Mouse (Mus musculus): ENCODE data around the gene Mcf2l. TPM values are rescaled to one million over a fixed set of nuclear protein-coding genes. Genes with fewer than 3 reads are reported as not detected.
A peak's percentile ranks its signal among the peaks of the same experiment; 100 is the strongest.

Gene Mcf2l
- total RNA-seq, 2 experiments from 2014 or later, result 22.9 to 27.4 TPM

- DNase-seq, result no peak
Measured at GRCm38 (mm10) chr8:12912011-12912410, 38.4 kb downstream of the Mcf2l start.

GRCm38 (mm10) chr8:12915187-12916006 is 41.8 kb downstream of the Mcf2l start:
- no peak for DNase-seq

DNA sequence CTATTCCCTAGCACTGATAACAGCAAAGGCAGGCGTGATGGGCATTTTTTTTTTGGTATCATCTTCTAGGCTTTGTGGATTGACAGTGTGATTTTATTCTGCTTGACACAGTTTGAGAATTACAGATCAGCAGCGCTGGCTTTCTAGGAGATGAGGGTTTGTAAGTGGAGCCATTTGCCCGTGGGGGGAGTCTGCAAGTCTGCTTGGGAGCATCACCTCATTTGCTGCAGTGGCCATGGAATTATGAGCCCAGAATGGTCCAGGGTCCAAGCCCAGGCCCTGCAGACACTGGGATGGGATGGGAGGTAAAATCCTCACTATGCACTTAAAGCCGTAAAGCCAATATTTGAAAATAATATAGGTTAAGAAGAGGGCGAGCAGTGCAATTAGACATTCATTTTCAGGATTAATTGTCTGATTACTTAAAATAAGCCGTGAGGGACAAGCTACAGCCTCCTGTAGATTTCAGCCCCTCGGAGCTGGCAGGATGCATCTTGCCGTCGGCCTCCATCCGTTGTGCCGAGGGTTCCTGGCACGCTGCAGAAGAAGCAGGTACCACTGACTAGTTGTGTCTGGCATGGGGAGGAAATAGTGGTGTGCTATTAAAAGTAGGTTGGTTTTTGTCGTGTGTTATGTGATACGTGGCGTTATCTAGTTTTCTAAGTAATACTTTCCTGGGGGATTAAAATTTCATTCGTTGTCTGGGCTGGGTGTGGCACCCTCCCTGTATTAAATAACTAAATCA is 42.7 kb downstream of the Mcf2l start:
- no peak for DNase-seq

GRCm38 (mm10) chr8:12917029-12917428 is 43.4 kb downstream of the Mcf2l start:
- DNase-seq, result no peak

- no peak for DNase-seq
Measured at GRCm38 (mm10) chr8:12917831-12918230, 44.2 kb downstream of the Mcf2l start.

DNA sequence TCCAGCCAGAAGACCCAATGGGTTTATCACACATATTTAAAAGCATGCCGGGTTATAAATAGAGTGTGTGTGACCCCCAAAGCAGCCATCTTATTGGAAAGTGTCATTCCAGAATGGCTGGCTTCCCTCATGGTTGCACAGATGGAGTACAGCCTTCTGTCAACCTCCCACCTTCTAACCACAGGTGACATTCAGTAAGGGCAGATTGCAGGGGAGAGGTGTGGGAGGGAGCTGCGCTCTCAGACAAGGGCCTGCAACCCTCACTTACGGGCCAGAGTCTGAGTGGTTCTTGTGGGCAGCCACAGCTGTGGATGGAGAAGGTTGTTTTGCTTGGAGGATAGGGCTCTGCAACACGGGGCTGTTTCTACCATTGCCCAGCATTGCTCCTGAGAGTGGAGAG is 47.0 kb downstream of the Mcf2l start:
- DNase-seq, result no peak

- no peak for DNase-seq
Measured at GRCm38 (mm10) chr8:12925051-12925450, 51.4 kb downstream of the Mcf2l start.

- DNase-seq, result peak; percentile 61
Measured at GRCm38 (mm10) chr8:12925941-12926381, 52.4 kb downstream of the Mcf2l start.

DNA sequence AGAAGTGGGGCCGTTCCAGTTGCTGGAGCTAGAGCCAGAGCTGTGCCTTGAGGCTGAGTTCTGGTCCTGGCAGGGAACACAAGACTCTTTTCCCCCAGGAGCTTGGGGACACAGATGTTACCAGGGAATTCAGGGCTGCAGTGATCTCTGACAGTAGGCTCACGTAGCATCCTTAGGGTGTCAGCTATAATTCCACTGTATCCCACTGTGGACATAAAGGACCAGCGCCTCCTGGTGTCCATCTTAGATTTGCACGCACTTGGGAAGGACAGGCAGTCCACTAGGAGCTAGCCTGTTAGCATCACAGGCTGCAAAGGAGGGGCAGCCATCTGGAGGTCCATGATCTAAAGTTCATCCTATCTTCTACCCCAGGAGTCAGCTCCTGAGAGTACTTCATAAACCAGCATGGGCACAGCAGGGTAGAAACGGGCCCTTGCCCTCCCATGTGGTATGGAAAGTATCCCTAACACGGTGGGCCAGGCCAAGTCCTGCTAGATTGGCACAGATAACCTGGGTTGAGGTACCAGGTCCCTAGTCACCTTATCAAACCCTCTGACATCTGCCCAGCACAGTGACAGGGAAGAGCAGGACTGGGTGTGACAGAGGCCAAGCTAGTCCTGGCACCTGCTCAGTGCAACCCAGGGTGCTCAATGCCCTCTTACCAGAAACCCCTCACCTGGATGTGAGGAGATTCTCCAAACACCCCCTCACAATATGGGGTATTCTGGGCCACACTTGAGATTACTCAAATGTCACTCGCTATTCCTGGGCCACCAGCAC is 53.8 kb downstream of the Mcf2l start:
- DNase-seq, result no peak

- no peak for DNase-seq
Measured at GRCm38 (mm10) chr8:12928033-12928432, 54.4 kb downstream of the Mcf2l start.

DNA sequence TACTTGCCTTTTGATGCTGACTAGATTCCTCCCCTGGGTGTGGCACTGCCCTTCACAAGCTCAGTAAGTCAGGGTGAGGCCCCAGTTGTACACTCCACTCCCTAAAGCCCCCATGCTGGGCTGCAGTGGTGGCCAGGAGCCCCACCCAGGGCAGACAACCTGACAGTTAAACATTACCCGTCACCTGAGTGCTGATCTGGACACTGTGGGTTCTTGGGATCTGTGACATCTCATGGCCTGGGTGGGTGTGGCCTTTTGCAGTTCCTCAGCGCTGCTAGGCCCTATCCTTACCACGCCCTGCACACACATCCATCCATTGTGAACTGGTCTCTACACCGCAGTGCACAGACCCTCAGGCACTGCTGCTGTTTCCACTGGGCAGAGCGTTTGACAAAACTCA is 55.3 kb downstream of the Mcf2l start:
- no peak for DNase-seq

DNA sequence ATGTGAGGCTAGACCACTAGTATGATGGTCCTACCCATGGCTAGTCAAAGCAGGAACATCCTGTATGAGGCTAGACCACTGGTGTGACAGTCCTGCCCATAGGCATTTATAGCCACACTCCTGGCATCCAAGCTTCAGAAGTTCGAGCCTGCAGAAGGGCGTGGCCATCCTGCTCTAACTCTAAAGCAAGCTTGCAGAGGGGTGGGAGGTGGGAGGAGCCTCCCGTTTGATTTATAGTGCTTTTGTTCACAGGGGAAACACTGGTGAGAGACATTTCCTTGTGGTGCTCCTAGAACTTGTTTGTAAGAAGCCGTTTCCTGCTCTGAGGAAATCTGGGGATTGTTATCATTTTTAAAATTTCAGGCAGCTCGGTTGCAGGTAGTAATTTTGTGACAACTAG is 56.7 kb downstream of the Mcf2l start:
- peak; percentile 31 for DNase-seq

- DNase-seq, result no peak
Measured at GRCm38 (mm10) chr8:12931426-12931825, 57.8 kb downstream of the Mcf2l start.

DNA sequence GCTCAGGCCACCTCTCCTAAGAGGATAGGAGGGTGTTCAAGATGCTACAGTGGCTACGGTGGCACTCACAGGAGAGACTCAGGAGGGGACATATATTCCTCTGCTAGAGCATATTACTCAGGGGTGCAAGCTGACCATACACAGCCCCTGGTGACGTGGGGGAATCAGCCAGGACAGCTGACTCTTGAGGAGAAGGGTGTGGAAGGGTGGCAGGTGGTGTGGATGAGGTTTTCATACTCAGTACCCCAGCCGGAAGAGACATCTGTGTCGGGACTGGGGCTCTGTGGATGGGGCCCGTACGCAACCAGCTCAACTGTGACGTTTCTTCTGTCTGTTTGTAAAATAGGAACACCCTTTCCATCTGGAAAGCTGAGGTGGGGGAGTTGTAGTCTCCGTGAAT is 58.9 kb downstream of the Mcf2l start:
- no peak for DNase-seq

GRCm38 (mm10) chr8:12933765-12934164 is 60.2 kb downstream of the Mcf2l start:
- no peak for DNase-seq

DNA sequence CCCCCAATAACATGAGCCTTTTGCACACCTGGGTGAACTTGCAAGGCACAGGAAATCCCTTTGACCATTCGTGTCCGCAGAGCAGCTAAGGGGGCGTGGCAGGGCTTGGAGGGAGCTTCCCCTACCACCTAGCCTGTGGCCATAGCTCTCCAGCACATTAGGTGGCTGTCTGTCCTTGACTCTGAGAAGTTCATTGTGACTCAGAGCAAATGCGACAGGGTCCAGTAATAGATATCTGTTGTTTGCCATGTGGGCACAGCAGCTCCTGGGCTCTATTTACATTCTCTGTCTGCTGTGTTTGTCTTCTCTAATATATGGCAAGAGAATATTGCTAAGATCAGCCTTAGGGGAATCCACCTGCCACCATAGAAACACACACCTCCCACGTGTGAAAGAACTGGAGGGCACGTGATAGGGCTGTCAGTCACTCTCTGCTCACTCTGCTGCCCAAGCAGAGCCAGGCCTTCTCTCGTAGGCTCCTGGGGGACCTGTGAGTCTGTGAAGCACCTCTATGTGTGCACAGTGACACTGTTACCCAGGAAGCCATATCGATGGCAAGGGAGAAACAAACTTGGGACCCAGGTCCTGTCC is 60.9 kb downstream of the Mcf2l start:
- no peak for DNase-seq

DNA sequence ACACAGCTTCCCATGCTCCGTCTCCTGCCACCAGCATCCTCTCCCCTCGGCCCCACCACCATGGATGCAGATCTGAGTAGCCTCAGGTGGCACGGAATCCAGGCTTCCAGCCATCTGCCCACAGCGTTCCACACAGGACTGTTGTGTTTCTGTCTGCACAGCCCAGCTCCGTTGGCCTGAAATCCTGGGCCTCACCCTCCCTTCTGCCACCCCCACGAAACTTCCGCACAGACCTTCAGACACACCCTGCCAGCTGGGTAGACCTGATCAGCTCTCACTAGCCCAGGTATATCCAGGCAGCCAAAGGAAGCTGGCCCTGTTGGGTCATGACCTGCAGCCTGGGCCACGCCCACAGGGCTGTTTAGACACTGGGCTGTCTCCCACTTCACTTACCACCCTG is 66.9 kb downstream of the Mcf2l start:
- DNase-seq, result no peak

- no peak for DNase-seq
Measured at GRCm38 (mm10) chr8:12941161-12941926, 67.7 kb downstream of the Mcf2l start.

DNA sequence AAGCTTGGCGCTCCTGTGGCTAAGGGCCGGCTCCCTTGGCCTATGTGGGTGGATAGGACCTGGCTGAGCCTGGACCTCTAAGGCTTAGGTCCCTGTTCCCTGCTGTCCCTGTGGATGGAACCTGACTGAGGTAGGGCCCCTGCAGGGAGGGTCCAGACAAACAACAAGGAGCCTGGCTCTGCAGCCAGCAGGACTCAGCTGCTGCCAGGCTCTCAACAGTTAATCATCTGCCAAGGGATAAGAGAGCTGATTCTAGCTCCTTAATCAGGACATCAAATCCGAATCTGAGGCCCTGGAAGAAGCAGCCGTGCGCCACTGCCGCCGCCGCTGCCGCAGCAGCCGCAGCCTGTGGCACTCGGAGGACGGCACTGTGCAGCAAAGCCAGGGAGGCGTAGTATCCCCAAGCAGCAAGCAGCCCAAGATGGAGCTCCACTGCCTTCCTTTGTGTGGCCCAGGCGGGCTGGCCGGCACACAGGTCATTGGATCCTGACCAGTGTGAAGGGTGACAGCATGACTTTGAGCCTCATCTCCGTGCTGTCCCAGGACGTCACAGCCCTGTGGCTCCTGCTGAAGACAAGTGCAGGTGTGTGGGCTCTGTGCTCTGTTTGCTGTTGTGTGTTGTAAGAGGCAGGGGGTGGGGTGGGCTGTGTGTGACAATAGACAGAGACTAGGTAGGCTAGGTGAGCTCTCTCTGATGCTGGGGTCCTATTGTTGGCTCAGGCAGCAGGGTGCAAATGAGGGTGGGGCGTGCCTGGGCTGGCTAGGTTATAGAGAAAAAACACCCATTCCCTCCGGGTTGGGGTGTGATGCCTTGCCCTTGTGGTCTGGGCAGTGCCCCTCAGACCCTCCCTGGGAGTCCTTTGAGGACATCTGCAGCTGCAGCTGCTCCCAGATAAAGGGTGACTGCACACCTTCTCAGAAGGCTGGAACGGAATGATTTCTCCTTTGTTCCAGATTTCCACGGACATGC is 74.3 kb downstream of the Mcf2l start:
- no peak for DNase-seq

DNA sequence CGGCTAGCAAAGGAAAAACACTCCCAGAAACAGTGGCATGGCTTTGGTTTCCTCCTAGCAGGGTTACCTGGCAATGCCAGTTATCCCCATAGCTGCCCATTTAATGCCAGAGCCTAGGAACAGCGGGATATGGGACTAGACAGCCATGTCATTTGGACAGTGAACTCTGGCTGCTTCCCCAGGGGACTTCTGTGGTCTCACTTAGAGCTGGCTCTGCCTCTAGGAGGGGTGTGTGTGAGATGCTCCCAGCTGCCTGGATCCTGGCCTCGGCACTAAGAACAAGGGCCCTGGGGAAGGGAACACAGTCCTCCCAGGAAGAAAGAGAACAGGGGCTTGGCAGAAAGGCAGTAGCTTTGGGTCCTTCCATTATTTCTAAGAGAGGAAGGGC is 75.0 kb downstream of the Mcf2l start:
- DNase-seq, result no peak
